Mouse (Mus musculus) liver, postnatal 0 days (tissue): ENCODE data around the gene Pard3b.

Experiments used
- CTCF ChIP-seq: sonication (generic); IDR thresholded peaks from 2 replicates; pipeline ENCODE4 v1.5.1; 2016; ENCODE audit warnings: antibody characterized with exemption, low read depth
- EP300 ChIP-seq: IDR thresholded peaks from 2 replicates; pipeline ENCODE4 v1.6.1; 2016; ENCODE audit warnings: antibody characterized with exemption, low read depth, mild to moderate bottlenecking

- TF ChIP-seq CTCF = no peak
- TF ChIP-seq EP300 = no peak
Observed at GRCm38 (mm10) chr1:62374427-62375050, 735.9 kb downstream of the Pard3b start.
